Mouse (Mus musculus) cerebellum, adult 2 months (tissue): Measurements from ENCODE around the gene Homer1. TPM values are rescaled to one million over a fixed set of nuclear protein-coding genes. Genes with fewer than 3 reads are reported as not detected.

ENCODE experiments used
- DNase-seq, 2 experiments: peaks; one replicate each; pipeline ENCODE4 v3.0.0; 2021
- H3K27ac ChIP-seq: fragments of 200-500 bp; 2 replicates; pipeline ENCODE4 v1.5.1; 2012; ENCODE audit warnings: low read length, control low read depth, inconsistent platforms; ENCODE audit not compliant: insufficient read depth
- H3K27me3 ChIP-seq: fragments of 200-500 bp; 2 replicates; pipeline ENCODE4 v1.6.1; 2012; ENCODE audit warnings: inconsistent platforms, mild to moderate bottlenecking, low read length, moderate library complexity; ENCODE audit not compliant: control insufficient read depth, insufficient read depth
- H3K4me1 ChIP-seq: fragments of 200-500 bp; 2 replicates; pipeline ENCODE4 v1.6.1; 2011; ENCODE audit warnings: low read length; ENCODE audit not compliant: control insufficient read depth, insufficient read depth
- H3K4me3 ChIP-seq: fragments of 200-500 bp; replicated peaks from 2 replicates; pipeline ENCODE3; 2011; ENCODE audit warnings: mild to moderate bottlenecking, low read depth, low read length, control low read depth; ENCODE audit not compliant: insufficient read depth
- CTCF ChIP-seq: fragments of 200-500 bp; IDR thresholded peaks from 2 replicates; pipeline ENCODE4 v1.5.1; 2011; ENCODE audit warnings: low read depth, mild to moderate bottlenecking, control low read depth, low read length, moderate library complexity, borderline replicate concordance; ENCODE audit not compliant: insufficient read depth
- POLR2A ChIP-seq: fragments of 200-500 bp; IDR thresholded peaks from 2 replicates; pipeline ENCODE4 v1.6.1; 2011; ENCODE audit warnings: low read length, control low read depth, borderline replicate concordance; ENCODE audit not compliant: insufficient read depth
- WGBS: fragments of 180-500 bp; shearing (Covaris S2); methylation state at CpG from one replicate; pipeline ENCODE4 v1.1.7; 2018; 5-methylcytosine and 5-hydroxymethylcytosine counted together
- polyA plus RNA-seq: library from polyadenylated mRNA; depleted of rRNA; stranded (reverse); fragments of >200 nt; gene quantifications from 2 replicates; pipeline ENCODE4 v1.2.3, GENCODE M21; 2012; rRNA removed

The Homer1 gene
- 15.7 and 15.8 TPM in 2 replicates for polyA plus RNA-seq

- TF ChIP-seq CTCF (no peak), POLR2A (no peak)
- no peak within 1 kb of the TSS for H3K4me3 ChIP-seq
- no peak within 1 kb of the TSS for H3K27ac ChIP-seq
- no peaks in the 10 kb centered on the region for H3K27me3 ChIP-seq
- no peaks in the 10 kb centered on the region for H3K4me1 ChIP-seq
- whole genome bisulfite sequencing, result 90% methylated on average over 5 of the region's 5 CpGs
- no peak for DNase-seq
These were observed at the start of gene Homer1 for GRCm38 (mm10) chr13:93299316-93299715. Gene Homer1 (plus strand): TSS chr13:93299635.

- Histone ChIP-seq H3K27me3 (no peaks in the 10 kb centered on the region), H3K4me3 (no peak overlapping the region), H3K27ac (no peak overlapping the region), H3K4me1 (no peaks in the 10 kb centered on the region; the same call in 1 of the 2 replicates)
- WGBS, result 92% methylated on average over 6 of the region's 6 CpGs
- no peak for TF ChIP-seq CTCF
- no peak for TF ChIP-seq POLR2A
- no peak for DNase-seq
These were observed 47.7 kb upstream of the Homer1 start for GRCm38 (mm10) chr13:93251732-93252131.

- DNase-seq, result no peak
- Histone ChIP-seq H3K4me1 (no peaks in the 10 kb centered on the region; the same call in 1 of the 2 replicates), H3K27ac (no peak overlapping the region), H3K27me3 (no peaks in the 10 kb centered on the region), H3K4me3 (no peak overlapping the region)
- 47% methylated on average over 10 of the region's 10 CpGs for WGBS
- no peak for TF ChIP-seq POLR2A
- TF ChIP-seq CTCF, result no peak
These were observed 47.3 kb upstream of the Homer1 start for GRCm38 (mm10) chr13:93252175-93252574.

GRCm38 (mm10) chr13:93252941-93253340, 46.5 kb upstream of the Homer1 start:
- no peak overlapping the region for H3K4me3 ChIP-seq
- H3K4me1 ChIP-seq, result no peaks in the 10 kb centered on the region; the same call in 1 of the 2 replicates
- no peak for DNase-seq
- WGBS, result 53% methylated on average over 5 of the region's 5 CpGs
- TF ChIP-seq CTCF, result no peak
- no peak for TF ChIP-seq POLR2A
- no peaks in the 10 kb centered on the region for H3K27me3 ChIP-seq
- no peak overlapping the region for H3K27ac ChIP-seq

GRCm38 (mm10) chr13:93267151-93267550, 32.3 kb upstream of the Homer1 start:
- no peak for DNase-seq
- 94% methylated on average over 2 of the region's 2 CpGs for WGBS
- no peak overlapping the region for H3K27ac ChIP-seq
- TF ChIP-seq POLR2A, result no peak
- TF ChIP-seq CTCF, result no peak
- no peak overlapping the region for H3K4me3 ChIP-seq
- H3K27me3 ChIP-seq, result no peaks in the 10 kb centered on the region
- no peaks in the 10 kb centered on the region for H3K4me1 ChIP-seq

GRCm38 (mm10) chr13:93300581-93300980, 1.1 kb downstream of the Homer1 start:
- Histone ChIP-seq H3K4me1 (no peaks in the 10 kb centered on the region), H3K27me3 (no peaks in the 10 kb centered on the region), H3K27ac (no peak overlapping the region), H3K4me3 (no peak overlapping the region)
- DNase-seq, result no peak
- TF ChIP-seq CTCF (no peak), POLR2A (no peak)
- WGBS, result 95% methylated on average over 5 of the region's 5 CpGs

GRCm38 (mm10) chr13:93301060-93301459, 1.6 kb downstream of the Homer1 start:
- TF ChIP-seq POLR2A (no peak), CTCF (no peak)
- no peak for DNase-seq
- Histone ChIP-seq H3K4me1 (no peaks in the 10 kb centered on the region), H3K27me3 (no peaks in the 10 kb centered on the region), H3K27ac (no peak overlapping the region), H3K4me3 (no peak overlapping the region)
- WGBS, result 83% methylated on average over 2 of the region's 2 CpGs

- peak overlapping the region; percentile 86 for H3K4me3 ChIP-seq
- 9% methylated on average over 19 of the region's 19 CpGs for WGBS
- peak overlapping the region; percentile 95 for H3K27ac ChIP-seq
- no peak for DNase-seq
- H3K4me1 ChIP-seq, result no peaks in the 10 kb centered on the region
- no peaks in the 10 kb centered on the region for H3K27me3 ChIP-seq
- TF ChIP-seq POLR2A (no peak), CTCF (peak; percentile 36; the same call in 1 of the 2 replicates)
These were observed 3.6 kb downstream of the Homer1 start for GRCm38 (mm10) chr13:93302846-93303562.
